Mouse (Mus musculus) layer of hippocampus, postnatal 25 days (tissue): ENCODE results near the gene Tmem184b. TPM values are rescaled to one million over a fixed set of nuclear protein-coding genes. Genes with fewer than 3 reads are reported as not detected.

Experiments used
- DNase-seq, 2 experiments: peaks; one replicate each; pipeline ENCODE4 v3.0.0; 2022; ENCODE audit warnings: mixed read lengths in 2 of 2, low spot score in 1 of 2; ENCODE audit errors: extremely low spot score in 1 of 2
- microRNA-seq, 2 experiments: library from miRNA; unstranded; fragments of <30 nt; microRNA quantifications; one replicate each; pipeline ENCODE4 v1.2.0; 2021
- total RNA-seq, 2 experiments: library from RNA; stranded (reverse); gene quantifications; 2 replicates each; pipeline ENCODE4 v1.2.3; 2021

Gene Tmem184b
- total RNA-seq, 2 experiments from 2014 or later, result 54.2 to 55.4 TPM

DNA sequence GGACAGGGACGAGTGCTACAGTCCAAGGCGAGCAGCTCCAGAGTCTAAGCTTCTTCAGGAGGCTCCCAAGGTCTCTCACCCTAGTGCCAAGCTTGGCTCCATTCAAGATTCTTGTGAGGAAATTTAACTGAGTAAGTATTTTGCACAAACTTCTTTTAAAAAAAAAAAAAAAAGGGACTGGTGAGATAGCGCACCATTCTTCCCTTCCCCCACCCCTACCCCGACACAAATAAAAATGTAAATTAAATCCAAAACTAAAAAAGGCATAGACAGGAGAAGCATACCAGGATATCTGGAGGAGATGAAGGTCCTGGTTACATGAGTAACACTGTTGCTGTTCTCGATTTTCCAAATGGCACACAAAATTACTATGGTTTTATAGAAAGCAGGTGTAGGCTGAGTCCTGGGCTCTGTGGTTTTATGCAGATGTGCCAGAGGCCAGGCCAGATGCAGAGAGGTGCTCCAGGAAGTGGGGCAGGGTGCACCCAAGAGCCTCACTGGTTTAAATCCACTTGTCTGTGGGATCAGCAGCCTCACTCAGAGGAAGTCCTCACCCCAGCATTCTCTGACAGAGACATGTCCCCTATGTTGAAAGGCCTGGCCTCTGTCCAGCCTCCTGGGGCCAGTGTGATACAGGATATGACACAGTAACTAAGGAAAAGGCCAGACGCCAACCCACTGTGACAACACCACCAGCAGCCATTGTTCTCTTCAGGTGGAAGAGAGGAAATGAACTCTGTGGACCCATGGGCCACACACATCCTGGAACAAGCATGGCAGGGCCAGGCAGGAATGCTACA is 80.2 kb downstream of the Tmem184b start:
- peak in 1 of 2 experiments; percentile 13 for DNase-seq

DNA sequence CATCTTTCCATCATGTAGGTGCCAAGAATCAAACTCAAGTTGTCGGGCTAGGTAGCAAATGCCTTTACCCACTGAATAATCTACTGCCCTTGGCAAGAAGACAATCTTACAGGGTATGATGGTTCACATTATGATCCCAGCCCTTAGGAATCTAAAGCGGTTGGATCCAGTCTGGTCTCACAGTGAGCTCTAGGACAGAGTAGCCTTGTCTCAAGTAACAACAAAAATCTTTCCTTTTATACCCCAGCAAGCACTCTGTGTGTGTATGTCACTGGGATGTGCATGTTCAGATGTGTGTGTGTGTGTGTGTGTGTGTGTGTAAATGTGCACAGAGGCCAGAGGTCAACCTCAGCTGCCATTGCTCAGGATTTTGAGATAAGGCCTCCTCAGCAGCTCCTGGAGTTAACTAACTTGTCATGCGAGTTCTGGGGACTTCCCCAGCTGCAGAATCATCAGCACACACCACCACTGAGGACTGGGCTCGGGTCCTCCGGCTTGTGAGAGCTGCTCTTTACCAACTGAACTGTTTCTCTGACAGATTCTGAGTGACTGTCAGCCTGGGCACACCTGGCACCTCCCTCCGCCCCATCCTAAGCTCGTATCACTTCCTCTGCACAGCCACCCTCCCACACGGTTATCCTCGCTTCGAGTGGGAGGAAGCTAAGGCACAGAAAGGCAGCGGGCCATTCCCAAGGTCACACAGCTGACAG is 80.9 kb downstream of the Tmem184b start:
- DNase-seq, result no peak

- DNase-seq, result no peak
These were observed 81.6 kb downstream of the Tmem184b start for GRCm38 (mm10) chr15:79321733-79322190.

DNA sequence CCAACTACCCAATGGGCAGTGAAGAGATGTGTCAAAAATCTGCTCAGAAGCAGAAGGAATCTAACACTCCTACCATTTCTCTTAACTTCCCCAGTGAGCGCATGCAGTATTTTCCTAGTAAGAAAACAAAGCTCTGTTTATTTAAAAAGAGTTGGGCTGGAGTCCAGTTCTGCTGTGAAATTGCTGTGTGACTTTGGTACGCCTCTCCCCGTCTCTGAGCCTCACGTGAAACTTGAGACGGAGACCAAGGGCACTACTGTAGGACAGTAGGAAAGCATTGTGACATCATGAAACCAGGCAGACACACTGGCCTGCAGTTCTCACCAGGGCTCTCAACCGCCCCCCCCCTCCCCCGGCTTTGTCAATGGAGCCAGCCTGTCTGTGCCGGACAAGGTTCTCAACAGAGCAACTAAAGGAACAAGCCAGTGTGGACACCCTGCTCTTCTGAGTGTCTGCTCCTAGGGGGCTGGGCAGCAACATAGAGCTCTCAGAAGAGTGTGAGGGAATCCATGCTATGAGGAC is 89.5 kb downstream of the Tmem184b start:
- DNase-seq, result no peak

Small RNA genes lying within 50 kb of the gene (microRNA-seq; reads per million reads assigned to microRNA genes)
- gene Mir1943, result 1.8 to 3.6 reads per million in 2 experiments

Other genes with a start within 250 kb of the Tmem184b start
- gene Sox10, start 238.3 kb downstream of the Tmem184b start, total RNA-seq, result 10 to 100 TPM; 38.5 to 41.2 TPM
- gene Pick1, start 174.4 kb downstream of the Tmem184b start, total RNA-seq, result 10 to 100 TPM; 42.0 to 50.6 TPM
- gene Gm49486, start 174.2 kb downstream of the Tmem184b start, total RNA-seq, result under 1 TPM; 0.94 to 0.98 TPM
- gene Slc16a8, start 148.8 kb downstream of the Tmem184b start, total RNA-seq, result not detected
- 1 to 10 TPM; 3.3 to 4.2 TPM for gene Baiap2l2, start 118.0 kb downstream of the Tmem184b start, total RNA-seq
- gene Pla2g6, start 75.2 kb downstream of the Tmem184b start, total RNA-seq, result 10 to 100 TPM; 24.2 to 24.3 TPM
- gene Maff, start 56.9 kb downstream of the Tmem184b start, total RNA-seq, result 1 to 10 TPM in 1 of 2 experiments, under 1 TPM in 1; 0.61 to 1.0 TPM
- 100 to 1,000 TPM; 110 to 121 TPM for gene Csnk1e, start 52.0 kb upstream of the Tmem184b start, total RNA-seq
- gene Kcnj4, start 101.7 kb upstream of the Tmem184b start, total RNA-seq, result 10 to 100 TPM; 85.0 to 86.9 TPM
- gene Kdelr3, start 112.8 kb upstream of the Tmem184b start, total RNA-seq, result under 1 TPM; 0.37 to 0.68 TPM
- 100 to 1,000 TPM; 275 to 348 TPM for gene Ddx17, start 143.2 kb upstream of the Tmem184b start, total RNA-seq
- gene Dmc1, start 201.5 kb upstream of the Tmem184b start, total RNA-seq, result under 1 TPM; 0.57 to 0.92 TPM